ENCODE assay signal across 8 mouse cellular contexts in genomic region chr11:32224468-32225139, GRCm38 (mm10). TPM values are rescaled to one million over a fixed set of nuclear protein-coding genes. Genes with fewer than 3 reads are reported as not detected.
DNase-seq lines count a peak whose midpoint lies in the region; ATAC-seq lines count a peak whose summit lies in the region.

No protein-coding gene starts in this region.

- no peak for ATAC-seq in forebrain, embryonic 11.5 days (replicated peaks; ENCODE audit: low FRiP score)
- peak; percentile 53 for ATAC-seq in granulocyte monocyte progenitor cell, adult 5-6 weeks (replicated peaks; ENCODE audit: poor library complexity, severe bottlenecking)
- peak; percentile 23 for ATAC-seq in intestine, embryonic 15.5 days
- ATAC-seq in liver, embryonic 16.5 days (ENCODE audit: low read depth) = peak; percentile 14; the same call in 1 of the 2 replicates
- no peak for ATAC-seq in neural tube, embryonic 14.5 days (ENCODE audit: low read depth)

- peaks cover 33% of the 10 kb centered on the region for H3K27me3 ChIP-seq in forebrain, embryonic 10.5 days (ENCODE audit: poor library complexity, severe bottlenecking)
- peaks cover 11% of the 10 kb centered on the region; the same call in 1 of the 2 replicates for H3K27me3 ChIP-seq in forebrain, embryonic 11.5 days (ENCODE audit: control insufficient read depth, insufficient read depth, low read length)
- H3K27me3 ChIP-seq in intestine, embryonic 15.5 days (replicated peaks) = no peaks in the 10 kb centered on the region
- peaks cover 61% of the 10 kb centered on the region for H3K27me3 ChIP-seq in liver, embryonic 16.5 days (ENCODE audit: control insufficient read depth, insufficient read depth, low read depth, low read length)
- H3K27me3 ChIP-seq in neural tube, embryonic 14.5 days (ENCODE audit: control insufficient read depth, insufficient read depth, low read length) = peaks cover 13% of the 10 kb centered on the region

- H3K4me1 ChIP-seq in forebrain, embryonic 10.5 days = peaks cover 72% of the 10 kb centered on the region
- peaks cover 15% of the 10 kb centered on the region for H3K4me1 ChIP-seq in forebrain, embryonic 11.5 days (replicated peaks; ENCODE audit: control insufficient read depth, insufficient read depth, low read length)
- peaks cover 53% of the 10 kb centered on the region for H3K4me1 ChIP-seq in intestine, embryonic 15.5 days (replicated peaks)
- peaks cover 35% of the 10 kb centered on the region for H3K4me1 ChIP-seq in liver, embryonic 16.5 days (ENCODE audit: control insufficient read depth, low read depth, low read length)
- peaks cover 18% of the 10 kb centered on the region for H3K4me1 ChIP-seq in neural tube, embryonic 14.5 days (ENCODE audit: control insufficient read depth, insufficient read depth, low read length)

- no peak for DNase-seq in forebrain, embryonic 10.5 days (ENCODE audit: extremely low spot score, low spot score)
- no peak for DNase-seq in forebrain, embryonic 11.5 days (ENCODE audit: low spot score)
- DNase-seq in cerebellum, postnatal 14 days = peak; percentile 74 to 77
- no peak for DNase-seq in left cerebral cortex, adult 11 months (ENCODE audit: low spot score)

- H3K4me2 ChIP-seq in forebrain, embryonic 11.5 days (ENCODE audit: low read depth, low read length, severe bottlenecking) = no peak overlapping the region
- peak overlapping the region; percentile 38 for H3K4me2 ChIP-seq in intestine, embryonic 15.5 days (replicated peaks)
- no peak overlapping the region for H3K4me2 ChIP-seq in liver, embryonic 16.5 days (ENCODE audit: low read depth, low read length)
- no peak overlapping the region for H3K4me2 ChIP-seq in neural tube, embryonic 14.5 days (ENCODE audit: low read depth, low read length)

- H3K9ac ChIP-seq in forebrain, embryonic 11.5 days (ENCODE audit: low read length) = no peak overlapping the region
- peak overlapping the region; percentile 18; the same call in 1 of the 2 replicates for H3K9ac ChIP-seq in intestine, embryonic 15.5 days
- no peak overlapping the region for H3K9ac ChIP-seq in liver, embryonic 16.5 days (ENCODE audit: low read depth, low read length)
- no peak overlapping the region for H3K9ac ChIP-seq in neural tube, embryonic 14.5 days (replicated peaks; ENCODE audit: low read depth, low read length)

- 32% methylated on average over 4 of the region's 4 CpGs for WGBS in forebrain, embryonic 10.5 days
- WGBS in forebrain, embryonic 11.5 days = 36% methylated on average over 4 of the region's 4 CpGs
- 16% methylated on average over 4 of the region's 4 CpGs for WGBS in intestine, embryonic 15.5 days
- 6% methylated on average over 4 of the region's 4 CpGs for WGBS in liver, embryonic 16.5 days (ENCODE audit: insufficient replicate concordance)
- 27% methylated on average over 4 of the region's 4 CpGs for WGBS in neural tube, embryonic 14.5 days

- H3K27ac ChIP-seq in forebrain, embryonic 10.5 days = peak overlapping the region; percentile 93
- no peak overlapping the region for H3K27ac ChIP-seq in forebrain, embryonic 11.5 days (ENCODE audit: low read depth, low read length)
- peak overlapping the region; percentile 91 for H3K27ac ChIP-seq in intestine, embryonic 15.5 days
- H3K27ac ChIP-seq in liver, embryonic 16.5 days (ENCODE audit: low read length) = peak overlapping the region; percentile 46; the same call in 1 of the 2 replicates
- H3K27ac ChIP-seq in neural tube, embryonic 14.5 days (ENCODE audit: low read depth, low read length) = peak overlapping the region; percentile 70

- H3K4me3 ChIP-seq in forebrain, embryonic 10.5 days = no peak overlapping the region
- no peak overlapping the region for H3K4me3 ChIP-seq in forebrain, embryonic 11.5 days (ENCODE audit: low read depth, low read length)
- no peak overlapping the region for H3K4me3 ChIP-seq in intestine, embryonic 15.5 days (replicated peaks)
- no peak overlapping the region for H3K4me3 ChIP-seq in liver, embryonic 16.5 days (ENCODE audit: low read depth, low read length)
- no peak overlapping the region for H3K4me3 ChIP-seq in neural tube, embryonic 14.5 days (ENCODE audit: low read depth, low read length)

- peaks cover 16% of the 10 kb centered on the region for H3K36me3 ChIP-seq in forebrain, embryonic 10.5 days (replicated peaks)
- no peaks in the 10 kb centered on the region; the same call in 1 of the 2 replicates for H3K36me3 ChIP-seq in forebrain, embryonic 11.5 days (ENCODE audit: control insufficient read depth, insufficient read depth, low read length)
- no peaks in the 10 kb centered on the region; the same call in 1 of the 2 replicates for H3K36me3 ChIP-seq in intestine, embryonic 15.5 days
- peaks cover 7% of the 10 kb centered on the region for H3K36me3 ChIP-seq in liver, embryonic 16.5 days (ENCODE audit: control insufficient read depth, insufficient read depth)
- no peaks in the 10 kb centered on the region for H3K36me3 ChIP-seq in neural tube, embryonic 14.5 days (ENCODE audit: control insufficient read depth, insufficient read depth, low read length)

- no peaks in the 10 kb centered on the region for H3K9me3 ChIP-seq in forebrain, embryonic 10.5 days
- no peaks in the 10 kb centered on the region for H3K9me3 ChIP-seq in forebrain, embryonic 11.5 days (ENCODE audit: control insufficient read depth, low read length)
- H3K9me3 ChIP-seq in intestine, embryonic 15.5 days = no peaks in the 10 kb centered on the region
- H3K9me3 ChIP-seq in liver, embryonic 16.5 days (replicated peaks; ENCODE audit: control insufficient read depth, low read length) = no peaks in the 10 kb centered on the region
- H3K9me3 ChIP-seq in neural tube, embryonic 14.5 days (ENCODE audit: control insufficient read depth, low read length) = no peaks in the 10 kb centered on the region

RNA-seq across cellular contexts. Expression of gene Mpg, which starts 1.7 kb away (rescaled TPM):
- polyA plus RNA-seq in forebrain, embryonic 10.5 days (2016; fragmentation: Nextera tagmentation; extraction: Ambion mirVana) = 31.0 and 31.2 TPM in 2 replicates
- 27.7 and 28.0 TPM in 2 replicates for polyA plus RNA-seq in forebrain, embryonic 11.5 days (2014; fragmentation: Nextera tagmentation; extraction: Ambion mirVana)
- 11.6 and 12.9 TPM in 2 replicates for total RNA-seq in granulocyte monocyte progenitor cell, adult 5-6 weeks (2014; fragmentation: Nextera tagmentation)
- 4.4 and 5.7 TPM in 2 replicates for total RNA-seq in granulocyte monocyte progenitor cell, adult 5-6 weeks (2017)
- 30.8 and 36.6 TPM in 2 replicates for polyA plus RNA-seq in intestine, embryonic 15.5 days (2015; fragmentation: Nextera tagmentation; extraction: Ambion mirVana)
- polyA plus RNA-seq in liver, embryonic 16.5 days (2015; fragmentation: Nextera tagmentation; extraction: Ambion mirVana) = 18.5 and 19.6 TPM in 2 replicates
- polyA plus RNA-seq in neural tube, embryonic 14.5 days (2014; fragmentation: Nextera tagmentation; extraction: Ambion mirVana) = 36.7 and 43.0 TPM in 2 replicates

RNA-seq across cellular contexts. Expression of gene Rhbdf1, which starts 2.5 kb away (rescaled TPM):
- polyA plus RNA-seq in forebrain, embryonic 10.5 days (2016; fragmentation: Nextera tagmentation; extraction: Ambion mirVana) = 21.9 and 22.9 TPM in 2 replicates
- 20.4 and 21.3 TPM in 2 replicates for polyA plus RNA-seq in forebrain, embryonic 11.5 days (2014; fragmentation: Nextera tagmentation; extraction: Ambion mirVana)
- total RNA-seq in granulocyte monocyte progenitor cell, adult 5-6 weeks (2014; fragmentation: Nextera tagmentation) = 0.26 TPM in 1 of 2 replicates, not detected in the other
- total RNA-seq in granulocyte monocyte progenitor cell, adult 5-6 weeks (2017) = 1.0 TPM in 1 of 2 replicates, not detected in the other
- 52.8 and 53.5 TPM in 2 replicates for polyA plus RNA-seq in intestine, embryonic 15.5 days (2015; fragmentation: Nextera tagmentation; extraction: Ambion mirVana)
- 5.8 and 6.5 TPM in 2 replicates for polyA plus RNA-seq in liver, embryonic 16.5 days (2015; fragmentation: Nextera tagmentation; extraction: Ambion mirVana)
- 12.5 and 21.5 TPM in 2 replicates for polyA plus RNA-seq in neural tube, embryonic 14.5 days (2014; fragmentation: Nextera tagmentation; extraction: Ambion mirVana)

RNA-seq across cellular contexts. Expression of gene Snrnp25, which starts 19.4 kb away (rescaled TPM):
- 118 and 120 TPM in 2 replicates for polyA plus RNA-seq in forebrain, embryonic 10.5 days (2016; fragmentation: Nextera tagmentation; extraction: Ambion mirVana)
- polyA plus RNA-seq in forebrain, embryonic 11.5 days (2014; fragmentation: Nextera tagmentation; extraction: Ambion mirVana) = 86.2 and 92.7 TPM in 2 replicates
- 50.3 and 58.3 TPM in 2 replicates for total RNA-seq in granulocyte monocyte progenitor cell, adult 5-6 weeks (2014; fragmentation: Nextera tagmentation)
- 75.1 and 78.0 TPM in 2 replicates for total RNA-seq in granulocyte monocyte progenitor cell, adult 5-6 weeks (2017)
- polyA plus RNA-seq in intestine, embryonic 15.5 days (2015; fragmentation: Nextera tagmentation; extraction: Ambion mirVana) = 45.1 and 49.1 TPM in 2 replicates
- 58.1 and 63.4 TPM in 2 replicates for polyA plus RNA-seq in liver, embryonic 16.5 days (2015; fragmentation: Nextera tagmentation; extraction: Ambion mirVana)
- 42.6 and 47.1 TPM in 2 replicates for polyA plus RNA-seq in neural tube, embryonic 14.5 days (2014; fragmentation: Nextera tagmentation; extraction: Ambion mirVana)

RNA-seq across cellular contexts. Expression of gene Il9r, which starts 24.5 kb away (rescaled TPM):
- polyA plus RNA-seq in forebrain, embryonic 10.5 days (2016; fragmentation: Nextera tagmentation; extraction: Ambion mirVana) = not detected in 2 replicates
- not detected in 2 replicates for polyA plus RNA-seq in forebrain, embryonic 11.5 days (2014; fragmentation: Nextera tagmentation; extraction: Ambion mirVana)
- not detected in 2 replicates for total RNA-seq in granulocyte monocyte progenitor cell, adult 5-6 weeks (2014; fragmentation: Nextera tagmentation)
- not detected in 2 replicates for total RNA-seq in granulocyte monocyte progenitor cell, adult 5-6 weeks (2017)
- polyA plus RNA-seq in intestine, embryonic 15.5 days (2015; fragmentation: Nextera tagmentation; extraction: Ambion mirVana) = 0.09 and 0.11 TPM in 2 replicates
- not detected in 2 replicates for polyA plus RNA-seq in liver, embryonic 16.5 days (2015; fragmentation: Nextera tagmentation; extraction: Ambion mirVana)
- 0.05 TPM in 1 of 2 replicates, not detected in the other for polyA plus RNA-seq in neural tube, embryonic 14.5 days (2014; fragmentation: Nextera tagmentation; extraction: Ambion mirVana)

RNA-seq across cellular contexts. Expression of gene Nprl3, which starts 42.9 kb away (rescaled TPM):
- 48.3 and 48.6 TPM in 2 replicates for polyA plus RNA-seq in forebrain, embryonic 10.5 days (2016; fragmentation: Nextera tagmentation; extraction: Ambion mirVana)
- polyA plus RNA-seq in forebrain, embryonic 11.5 days (2014; fragmentation: Nextera tagmentation; extraction: Ambion mirVana) = 41.6 and 44.5 TPM in 2 replicates
- total RNA-seq in granulocyte monocyte progenitor cell, adult 5-6 weeks (2014; fragmentation: Nextera tagmentation) = 25.3 and 28.6 TPM in 2 replicates
- total RNA-seq in granulocyte monocyte progenitor cell, adult 5-6 weeks (2017) = 17.7 and 18.6 TPM in 2 replicates
- polyA plus RNA-seq in intestine, embryonic 15.5 days (2015; fragmentation: Nextera tagmentation; extraction: Ambion mirVana) = 29.4 and 33.6 TPM in 2 replicates
- 30.8 and 31.5 TPM in 2 replicates for polyA plus RNA-seq in liver, embryonic 16.5 days (2015; fragmentation: Nextera tagmentation; extraction: Ambion mirVana)
- 32.7 and 38.3 TPM in 2 replicates for polyA plus RNA-seq in neural tube, embryonic 14.5 days (2014; fragmentation: Nextera tagmentation; extraction: Ambion mirVana)

Comparison
In these comparisons a context has a peak if more than half of its experiments do, and no peak if none do; other contexts are left out.
1. DNase-seq: peak in cerebellum, postnatal 14 days (2 of 2); none in forebrain, embryonic 10.5 days (single experiment), forebrain, embryonic 11.5 days (single experiment) and left cerebral cortex, adult 11 months (single experiment).
2. ATAC-seq: peak in granulocyte monocyte progenitor cell, adult 5-6 weeks (single experiment), intestine, embryonic 15.5 days (single experiment) and liver, embryonic 16.5 days (single experiment); none in forebrain, embryonic 11.5 days (single experiment) and neural tube, embryonic 14.5 days (single experiment).